Mouse (Mus musculus) midbrain, embryonic 10.5 days (tissue): ENCODE measurements at regions not wholly inside any gene's neighbourhood (a gene's known extent, or its start where the extent isn't known, plus 50 kb on each side); places are given as distances from the start of the nearest gene placed in this dataset.

Experiments
- DNase-seq: peaks from one replicate; pipeline ENCODE4 v3.0.0-alpha.2; 2017; ENCODE audit warnings: low spot score
- H3K27ac ChIP-seq: fragments of 300-500 bp; sonication (generic); replicated peaks from 2 replicates; pipeline ENCODE4 v1.5.1; 2016; ENCODE audit warnings: mild to moderate bottlenecking
- H3K27me3 ChIP-seq: fragments of 300-500 bp; sonication (generic); 2 replicates; pipeline ENCODE4 v1.6.1; 2016; ENCODE audit warnings: low read depth, mild to moderate bottlenecking; ENCODE audit not compliant: poor library complexity, severe bottlenecking
- H3K36me3 ChIP-seq: fragments of 300-500 bp; sonication (generic); 2 replicates; pipeline ENCODE4 v1.6.1; 2016; ENCODE audit warnings: mild to moderate bottlenecking, moderate library complexity
- H3K4me1 ChIP-seq: fragments of 300-500 bp; sonication (generic); 2 replicates; pipeline ENCODE4 v1.6.1; 2016
- H3K4me3 ChIP-seq: fragments of 300-500 bp; sonication (generic); 2 replicates; pipeline ENCODE4 v1.5.1; 2016; ENCODE audit warnings: mild to moderate bottlenecking, moderate library complexity
- H3K9me3 ChIP-seq: fragments of 300-500 bp; sonication (generic); replicated peaks from 2 replicates; pipeline ENCODE4 v1.6.1; 2016; ENCODE audit warnings: mild to moderate bottlenecking
- WGBS: fragments of 180-500 bp; shearing (Covaris S2); methylation state at CpG from one replicate; pipeline ENCODE4 v1.1.7; 2016; 5-methylcytosine and 5-hydroxymethylcytosine counted together

GRCm38 (mm10) chr13:63708567-63708966 is 106.5 kb upstream of the Ercc6l2 start:
- Histone ChIP-seq H3K4me1 (no peaks in the 10 kb centered on the region), H3K4me3 (no peak overlapping the region), H3K9me3 (0 out of 2 replicates have a peak, but pooled peaks cover 8% of the 10 kb centered on the region), H3K27ac (no peak overlapping the region), H3K27me3 (no peaks in the 10 kb centered on the region), H3K36me3 (no peaks in the 10 kb centered on the region)
- no peak for DNase-seq
- 87% methylated on average over 2 of the region's 2 CpGs for WGBS

GRCm38 (mm10) chr13:63713137-63713536 is 101.9 kb upstream of the Ercc6l2 start:
- H3K27ac ChIP-seq = no peak overlapping the region
- H3K9me3 ChIP-seq = 0 out of 2 replicates have a peak, but pooled peaks cover 8% of the 10 kb centered on the region
- no peaks in the 10 kb centered on the region for H3K4me1 ChIP-seq
- WGBS = 88% methylated on average over 3 of the region's 3 CpGs
- no peaks in the 10 kb centered on the region for H3K27me3 ChIP-seq
- no peak for DNase-seq
- H3K4me3 ChIP-seq = no peak overlapping the region
- no peaks in the 10 kb centered on the region for H3K36me3 ChIP-seq

GRCm38 (mm10) chr13:63716498-63716897 is 98.5 kb upstream of the Ercc6l2 start:
- H3K27me3 ChIP-seq = no peaks in the 10 kb centered on the region
- 94% methylated on average over 1 of the region's 1 CpGs for WGBS
- DNase-seq = no peak
- H3K4me1 ChIP-seq = peaks cover 25% of the 10 kb centered on the region
- no peak overlapping the region for H3K4me3 ChIP-seq
- no peak overlapping the region for H3K27ac ChIP-seq
- H3K36me3 ChIP-seq = no peaks in the 10 kb centered on the region
- 0 out of 2 replicates have a peak, but pooled peaks cover 8% of the 10 kb centered on the region for H3K9me3 ChIP-seq

GRCm38 (mm10) chr13:63717249-63717648 is 97.8 kb upstream of the Ercc6l2 start:
- no peak for DNase-seq
- H3K9me3 ChIP-seq = 0 out of 2 replicates have a peak, but pooled peaks cover 8% of the 10 kb centered on the region
- 88% methylated on average over 3 of the region's 3 CpGs for WGBS
- H3K27ac ChIP-seq = no peak overlapping the region
- H3K36me3 ChIP-seq = no peaks in the 10 kb centered on the region
- H3K4me3 ChIP-seq = no peak overlapping the region
- no peaks in the 10 kb centered on the region for H3K27me3 ChIP-seq
- H3K4me1 ChIP-seq = peaks cover 25% of the 10 kb centered on the region

- no peak for DNase-seq
- H3K4me1 ChIP-seq = peaks cover 25% of the 10 kb centered on the region
- H3K27me3 ChIP-seq = 0 out of 2 replicates have a peak, but pooled peaks cover 10% of the 10 kb centered on the region
- H3K36me3 ChIP-seq = no peaks in the 10 kb centered on the region
- WGBS = 78% methylated on average over 2 of the region's 2 CpGs
- H3K4me3 ChIP-seq = no peak overlapping the region
- H3K9me3 ChIP-seq = no peaks in the 10 kb centered on the region
- no peak overlapping the region for H3K27ac ChIP-seq
Observed at GRCm38 (mm10) chr13:63718782-63719181, 96.3 kb upstream of the Ercc6l2 start.

GRCm38 (mm10) chr13:63719351-63720207 is 95.5 kb upstream of the Ercc6l2 start:
- Histone ChIP-seq H3K27me3 (peaks cover 18% of the 10 kb centered on the region; the same call in 1 of the 2 replicates), H3K4me1 (peaks cover 25% of the 10 kb centered on the region), H3K36me3 (no peaks in the 10 kb centered on the region), H3K27ac (peak overlapping the region; percentile 57), H3K9me3 (no peaks in the 10 kb centered on the region), H3K4me3 (no peak overlapping the region)
- 39% methylated on average over 8 of the region's 8 CpGs for WGBS
- peak; percentile 22 for DNase-seq

- H3K4me1 ChIP-seq = peaks cover 34% of the 10 kb centered on the region
- 86% methylated on average over 3 of the region's 3 CpGs for WGBS
- DNase-seq = no peak
- no peaks in the 10 kb centered on the region for H3K9me3 ChIP-seq
- no peaks in the 10 kb centered on the region for H3K36me3 ChIP-seq
- peak overlapping the region; percentile 10; the same call in 1 of the 2 replicates for H3K27ac ChIP-seq
- no peak overlapping the region for H3K4me3 ChIP-seq
- H3K27me3 ChIP-seq = peaks cover 24% of the 10 kb centered on the region; the same call in 1 of the 2 replicates
Observed at GRCm38 (mm10) chr13:63720610-63721009, 94.4 kb upstream of the Ercc6l2 start.

GRCm38 (mm10) chr13:63721011-63721625 is 93.9 kb upstream of the Ercc6l2 start:
- H3K36me3 ChIP-seq = no peaks in the 10 kb centered on the region
- 84% methylated on average over 5 of the region's 5 CpGs for WGBS
- peaks cover 24% of the 10 kb centered on the region; the same call in 1 of the 2 replicates for H3K27me3 ChIP-seq
- H3K9me3 ChIP-seq = no peaks in the 10 kb centered on the region
- no peak overlapping the region for H3K4me3 ChIP-seq
- H3K27ac ChIP-seq = 0 out of 2 replicates have a peak overlapping the region, but pooled peaks have one; percentile 7
- DNase-seq = no peak
- peaks cover 39% of the 10 kb centered on the region for H3K4me1 ChIP-seq

GRCm38 (mm10) chr13:63724293-63724692 is 90.7 kb upstream of the Ercc6l2 start:
- no peak for DNase-seq
- no peak overlapping the region for H3K27ac ChIP-seq

GRCm38 (mm10) chr13:63724843-63725582 is 90.0 kb upstream of the Ercc6l2 start:
- 72% methylated on average over 2 of the region's 2 CpGs for WGBS
- H3K27ac ChIP-seq = peak overlapping the region; percentile 63
- no peak for DNase-seq

More at GRCm38 (mm10) chr13:63724293-63724692, 90.7 kb upstream of the Ercc6l2 start:
- H3K36me3 ChIP-seq = no peaks in the 10 kb centered on the region
- no peaks in the 10 kb centered on the region for H3K9me3 ChIP-seq
- peaks cover 24% of the 10 kb centered on the region; the same call in 1 of the 2 replicates for H3K27me3 ChIP-seq
- 90% methylated on average over 2 of the region's 2 CpGs for WGBS
- H3K4me1 ChIP-seq = peaks cover 54% of the 10 kb centered on the region
- no peak overlapping the region for H3K4me3 ChIP-seq

GRCm38 (mm10) chr13:63726035-63726434 is 89.0 kb upstream of the Ercc6l2 start:
- H3K27ac ChIP-seq = peak overlapping the region; percentile 63; the same call in 1 of the 2 replicates
- no peak overlapping the region for H3K4me3 ChIP-seq
- peaks cover 50% of the 10 kb centered on the region for H3K4me1 ChIP-seq
- no peaks in the 10 kb centered on the region for H3K9me3 ChIP-seq
- no peaks in the 10 kb centered on the region for H3K36me3 ChIP-seq
- peaks cover 24% of the 10 kb centered on the region; the same call in 1 of the 2 replicates for H3K27me3 ChIP-seq
- WGBS = 6% methylated on average over 2 of the region's 2 CpGs
- DNase-seq = peak; percentile 64

More at GRCm38 (mm10) chr13:63724843-63725582, 90.0 kb upstream of the Ercc6l2 start:
- Histone ChIP-seq H3K36me3 (no peaks in the 10 kb centered on the region), H3K9me3 (no peaks in the 10 kb centered on the region), H3K4me1 (peaks cover 54% of the 10 kb centered on the region), H3K27me3 (peaks cover 24% of the 10 kb centered on the region; the same call in 1 of the 2 replicates), H3K4me3 (no peak overlapping the region)

GRCm38 (mm10) chr13:63726509-63726908 is 88.5 kb upstream of the Ercc6l2 start:
- Histone ChIP-seq H3K27ac (no peak overlapping the region; the same call in 1 of the 2 replicates), H3K36me3 (no peaks in the 10 kb centered on the region), H3K4me1 (peaks cover 50% of the 10 kb centered on the region), H3K4me3 (no peak overlapping the region), H3K27me3 (peaks cover 24% of the 10 kb centered on the region; the same call in 1 of the 2 replicates), H3K9me3 (no peaks in the 10 kb centered on the region)
- no peak for DNase-seq
- WGBS = 85% methylated on average over 6 of the region's 6 CpGs
